Mouse (Mus musculus) CD4-positive, CD25-positive, alpha-beta regulatory T cell, adult 4 months (primary cell): ENCODE data around the gene Reep3. TPM values are rescaled to one million over a fixed set of nuclear protein-coding genes. Genes with fewer than 3 reads are reported as not detected.

ENCODE experiments used
- ATAC-seq: one replicate; pipeline ENCODE4 v1.8.0; 2017
- polyA plus RNA-seq, 2 experiments: library from polyadenylated mRNA; unstranded; fragments of 100-300 nt; shearing (Covaris generic); gene quantifications; one replicate each; pipeline ENCODE4 v1.2.1; 2017

Gene Reep3
- polyA plus RNA-seq, 2 experiments from 2014 or later = 13.8 to 17.3 TPM

GRCm38 (mm10) chr10:67109635-67110034 lies 12.9 kb upstream of the Reep3 start:
- no peak for ATAC-seq

GRCm38 (mm10) chr10:67108096-67108495 lies 11.4 kb upstream of the Reep3 start:
- no peak for ATAC-seq

- ATAC-seq = no peak
Observed at GRCm38 (mm10) chr10:67107017-67107761, 10.4 kb upstream of the Reep3 start.

GRCm38 (mm10) chr10:67106400-67106799 lies 9.7 kb upstream of the Reep3 start:
- no peak for ATAC-seq

GRCm38 (mm10) chr10:67105331-67106217 lies 8.8 kb upstream of the Reep3 start:
- ATAC-seq = no peak

- ATAC-seq = no peak
Observed at GRCm38 (mm10) chr10:67104543-67104942, 7.8 kb upstream of the Reep3 start.

GRCm38 (mm10) chr10:67100831-67101251 lies 4.1 kb upstream of the Reep3 start:
- ATAC-seq = peak; percentile 33

GRCm38 (mm10) chr10:67100011-67100661 lies 3.4 kb upstream of the Reep3 start:
- peak; percentile 56 for ATAC-seq

GRCm38 (mm10) chr10:67099183-67099929 lies 2.6 kb upstream of the Reep3 start:
- ATAC-seq = no peak

- peak; percentile 20 for ATAC-seq
Observed at GRCm38 (mm10) chr10:67098408-67099050, 1.8 kb upstream of the Reep3 start.

GRCm38 (mm10) chr10:67097437-67098150 lies 849 bp upstream of the Reep3 start:
- ATAC-seq = no peak

- ATAC-seq = peak; percentile 53
Observed at GRCm38 (mm10) chr10:67095798-67096620, 736 bp downstream of the Reep3 start, which contains the start of gene Jmjd1c. Gene Jmjd1c (plus strand): TSS chr10:67096125.

- ATAC-seq = no peak
Observed at GRCm38 (mm10) chr10:67094922-67095321, 1.8 kb downstream of the Reep3 start.

GRCm38 (mm10) chr10:67090611-67091010 lies 6.1 kb downstream of the Reep3 start:
- ATAC-seq = no peak

GRCm38 (mm10) chr10:67087447-67088226 lies 9.1 kb downstream of the Reep3 start:
- ATAC-seq = no peak

- no peak for ATAC-seq
Observed at GRCm38 (mm10) chr10:67085916-67086315, 10.8 kb downstream of the Reep3 start.

- ATAC-seq = no peak
Observed at GRCm38 (mm10) chr10:67085124-67085523, 11.6 kb downstream of the Reep3 start.

GRCm38 (mm10) chr10:67083446-67084166 lies 13.1 kb downstream of the Reep3 start:
- ATAC-seq = no peak

GRCm38 (mm10) chr10:67082531-67082930 lies 14.2 kb downstream of the Reep3 start:
- ATAC-seq = no peak
